Comparison of ENCODE assay signal across 8 mouse cellular contexts in genomic region chr1:98047284-98048217, GRCm38 (mm10). TPM values are rescaled to one million over a fixed set of nuclear protein-coding genes. Genes with fewer than 3 reads are reported as not detected.
DNase-seq lines count a peak whose midpoint lies in the region; ATAC-seq lines count a peak whose summit lies in the region.

No protein-coding gene starts in this region.

- no peak overlapping the region for H3K27ac ChIP-seq in neural tube, embryonic 11.5 days (ENCODE audit: low read depth, low read length)
- peak overlapping the region; percentile 40; the same call in 1 of the 2 replicates for H3K27ac ChIP-seq in hindbrain, embryonic 11.5 days (ENCODE audit: low read depth, low read length)
- H3K27ac ChIP-seq in limb, embryonic 11.5 days (replicated peaks; ENCODE audit: low read depth, low read length), result no peak overlapping the region
- H3K27ac ChIP-seq in stomach, embryonic 14.5 days (ENCODE audit: low read length), result no peak overlapping the region

- H3K4me2 ChIP-seq in neural tube, embryonic 11.5 days (ENCODE audit: low read depth), result peak overlapping the region; percentile 9; the same call in 1 of the 2 replicates
- no peak overlapping the region for H3K4me2 ChIP-seq in hindbrain, embryonic 11.5 days (replicated peaks; ENCODE audit: low read depth, low read length)
- no peak overlapping the region for H3K4me2 ChIP-seq in limb, embryonic 11.5 days (ENCODE audit: low read depth, severe bottlenecking)
- no peak overlapping the region for H3K4me2 ChIP-seq in stomach, embryonic 14.5 days (replicated peaks; ENCODE audit: low read depth, low read length)

- H3K4me3 ChIP-seq in neural tube, embryonic 11.5 days (ENCODE audit: low read depth, low read length), result no peak overlapping the region
- H3K4me3 ChIP-seq in hindbrain, embryonic 11.5 days (ENCODE audit: low read depth, low read length), result no peak overlapping the region
- H3K4me3 ChIP-seq in limb, embryonic 11.5 days (ENCODE audit: low read depth, low read length), result no peak overlapping the region
- no peak overlapping the region for H3K4me3 ChIP-seq in stomach, embryonic 14.5 days (ENCODE audit: low read depth, low read length)

- no peaks in the 10 kb centered on the region for H3K27me3 ChIP-seq in neural tube, embryonic 11.5 days (ENCODE audit: control insufficient read depth, insufficient read depth, low read length)
- no peaks in the 10 kb centered on the region for H3K27me3 ChIP-seq in hindbrain, embryonic 11.5 days (ENCODE audit: control insufficient read depth, insufficient read depth, low read length)
- H3K27me3 ChIP-seq in limb, embryonic 11.5 days (ENCODE audit: control insufficient read depth, insufficient read depth, low read length), result no peaks in the 10 kb centered on the region
- H3K27me3 ChIP-seq in stomach, embryonic 14.5 days (ENCODE audit: control insufficient read depth, insufficient read depth, low read length), result no peaks in the 10 kb centered on the region

- no peaks in the 10 kb centered on the region for H3K36me3 ChIP-seq in neural tube, embryonic 11.5 days (ENCODE audit: control insufficient read depth, insufficient read depth, low read length)
- H3K36me3 ChIP-seq in hindbrain, embryonic 11.5 days (ENCODE audit: control insufficient read depth, insufficient read depth, low read length), result no peaks in the 10 kb centered on the region
- no peaks in the 10 kb centered on the region for H3K36me3 ChIP-seq in limb, embryonic 11.5 days (ENCODE audit: control insufficient read depth, insufficient read depth, low read length)
- no peaks in the 10 kb centered on the region for H3K36me3 ChIP-seq in stomach, embryonic 14.5 days (ENCODE audit: control insufficient read depth, insufficient read depth, low read length)

- DNase-seq in neural tube, embryonic 11.5 days (ENCODE audit: low spot score), result peak; percentile 53
- no peak for DNase-seq in neural tube, embryonic 10.5 days (ENCODE audit: extremely low spot score, low spot score)
- DNase-seq in hindbrain, embryonic 11.5 days (ENCODE audit: low spot score), result peak; percentile 57
- peak; percentile 52 for DNase-seq in limb, embryonic 11.5 days (ENCODE audit: low spot score)
- DNase-seq in testis, postnatal 14 days (ENCODE audit: low spot score), result no peak
- DNase-seq in adrenal gland, postnatal 4 days (ENCODE audit: low spot score in 2 of 2), result no peak
- DNase-seq in thymus, postnatal 10 days (ENCODE audit: low spot score in 2 of 2), result no peak

- H3K4me1 ChIP-seq in neural tube, embryonic 11.5 days (ENCODE audit: control insufficient read depth, insufficient read depth, low read length), result peaks cover 8% of the 10 kb centered on the region; the same call in 1 of the 2 replicates
- no peaks in the 10 kb centered on the region; the same call in 1 of the 2 replicates for H3K4me1 ChIP-seq in hindbrain, embryonic 11.5 days (replicated peaks; ENCODE audit: control insufficient read depth, insufficient read depth, low read length)
- H3K4me1 ChIP-seq in limb, embryonic 11.5 days (ENCODE audit: control insufficient read depth, insufficient read depth, low read length), result 0 out of 2 replicates have a peak, but pooled peaks cover 4% of the 10 kb centered on the region
- no peaks in the 10 kb centered on the region for H3K4me1 ChIP-seq in stomach, embryonic 14.5 days (ENCODE audit: control insufficient read depth, insufficient read depth, low read length)

- 19% methylated on average over 10 of the region's 10 CpGs for WGBS in neural tube, embryonic 11.5 days
- 25% methylated on average over 10 of the region's 10 CpGs for WGBS in hindbrain, embryonic 11.5 days
- 20% methylated on average over 10 of the region's 10 CpGs for WGBS in limb, embryonic 11.5 days
- WGBS in stomach, embryonic 14.5 days, result 23% methylated on average over 10 of the region's 10 CpGs

- peak; percentile 87 for ATAC-seq in neural tube, embryonic 11.5 days (ENCODE audit: insufficient read depth, low FRiP score, low TSS enrichment)
- peak; percentile 88 for ATAC-seq in hindbrain, embryonic 11.5 days (ENCODE audit: low FRiP score)
- ATAC-seq in limb, embryonic 11.5 days (ENCODE audit: insufficient number of reproducible peaks, low FRiP score, low TSS enrichment, low read depth), result peak; percentile 59
- ATAC-seq in stomach, embryonic 14.5 days (ENCODE audit: insufficient number of reproducible peaks, insufficient read depth, low FRiP score, low read depth), result peak; percentile 77; the same call in 1 of the 2 replicates

- no peaks in the 10 kb centered on the region for H3K9me3 ChIP-seq in neural tube, embryonic 11.5 days (ENCODE audit: control insufficient read depth, low read length)
- no peaks in the 10 kb centered on the region for H3K9me3 ChIP-seq in hindbrain, embryonic 11.5 days (ENCODE audit: control insufficient read depth, low read length)
- H3K9me3 ChIP-seq in limb, embryonic 11.5 days (ENCODE audit: control insufficient read depth, low read length), result no peaks in the 10 kb centered on the region
- H3K9me3 ChIP-seq in stomach, embryonic 14.5 days (ENCODE audit: control insufficient read depth, low read depth, low read length), result no peaks in the 10 kb centered on the region

- H3K9ac ChIP-seq in neural tube, embryonic 11.5 days (ENCODE audit: low read length), result no peak overlapping the region
- H3K9ac ChIP-seq in hindbrain, embryonic 11.5 days (ENCODE audit: low read depth, low read length), result no peak overlapping the region; the same call in 1 of the 2 replicates
- H3K9ac ChIP-seq in limb, embryonic 11.5 days (ENCODE audit: low read length), result no peak overlapping the region
- no peak overlapping the region for H3K9ac ChIP-seq in stomach, embryonic 14.5 days (replicated peaks; ENCODE audit: low read depth, low read length)

RNA-seq across cellular contexts. Expression of gene Pam, which starts 47.9 kb away (rescaled TPM):
- 18.8 and 20.1 TPM in 2 replicates for polyA plus RNA-seq in neural tube, embryonic 11.5 days (2014; fragmentation: Nextera tagmentation; extraction: Ambion mirVana)
- 17.3 and 23.8 TPM in 2 replicates for polyA plus RNA-seq in hindbrain, embryonic 11.5 days (2014; fragmentation: Nextera tagmentation; extraction: Ambion mirVana)
- polyA plus RNA-seq in limb, embryonic 11.5 days (2014; fragmentation: Nextera tagmentation; extraction: Ambion mirVana), result 17.7 and 18.0 TPM in 2 replicates
- polyA plus RNA-seq in stomach, embryonic 14.5 days (2014; fragmentation: Nextera tagmentation; extraction: Ambion mirVana), result 77.3 and 83.8 TPM in 2 replicates
- total RNA-seq in adrenal gland, postnatal 4 days (2021), result 100 to 1,000 TPM; 299 to 310 TPM

Comparison
In these comparisons a context has a peak if more than half of its experiments do, and no peak if none do; other contexts are left out.
1. DNase-seq: peak in neural tube, embryonic 11.5 days (single experiment), hindbrain, embryonic 11.5 days (single experiment) and limb, embryonic 11.5 days (single experiment); none in neural tube, embryonic 10.5 days (single experiment), testis, postnatal 14 days (single experiment), adrenal gland, postnatal 4 days (0 of 2) and thymus, postnatal 10 days (0 of 2).
2. Peak in every context shown above with its lines, with median percentiles within 50 percentile points of each other: ATAC-seq.